Mouse (Mus musculus): ENCODE measurements around the gene B830017H08Rik. TPM values are rescaled to one million over a fixed set of nuclear protein-coding genes. Genes with fewer than 3 reads are reported as not detected.

The B830017H08Rik gene
- polyA plus RNA-seq, 1 experiment from 2014 or later: not detected

- H3K27me3 ChIP-seq (ENCODE audit: control insufficient read depth, insufficient read depth, low read depth, low read length): peaks cover 33% of the 10 kb centered on the region
- H3K36me3 ChIP-seq (ENCODE audit: control insufficient read depth, insufficient read depth, low read length): peaks cover 19% of the 10 kb centered on the region
- no peak for ATAC-seq (ENCODE audit: low read depth)
- H3K9me3 ChIP-seq (ENCODE audit: control insufficient read depth, low read length): no peaks in the 10 kb centered on the region
- H3K4me3 ChIP-seq (ENCODE audit: low read length): no peak within 1 kb of the TSS
- H3K27ac ChIP-seq (ENCODE audit: low read length): no peak within 1 kb of the TSS
- no peak within 1 kb of the TSS for H3K4me2 ChIP-seq (ENCODE audit: low read depth, low read length)
- H3K9ac ChIP-seq (ENCODE audit: low read length): no peak within 1 kb of the TSS
- peaks cover 5% of the 10 kb centered on the region for H3K4me1 ChIP-seq (replicated peaks; ENCODE audit: control insufficient read depth, insufficient read depth, low read length)
- 67% methylated on average over 6 of the region's 6 CpGs for WGBS
Measured at GRCm38 (mm10) chr16:17838051-17838450, 5.1 kb downstream of the B830017H08Rik start, which contains the start of gene Car15. Gene Car15 (minus strand): TSS chr16:17838364.

- ATAC-seq (ENCODE audit: low read depth): no peak
- peaks cover 36% of the 10 kb centered on the region for H3K36me3 ChIP-seq (ENCODE audit: control insufficient read depth, insufficient read depth, low read length)
- no peak overlapping the region for H3K4me2 ChIP-seq (ENCODE audit: low read depth, low read length)
- no peaks in the 10 kb centered on the region for H3K4me1 ChIP-seq (replicated peaks; ENCODE audit: control insufficient read depth, insufficient read depth, low read length)
- no peak overlapping the region for H3K9ac ChIP-seq (ENCODE audit: low read length)
- H3K27ac ChIP-seq (ENCODE audit: low read length): no peak overlapping the region
- WGBS: 78% methylated on average over 4 of the region's 4 CpGs
- H3K4me3 ChIP-seq (ENCODE audit: low read length): no peak overlapping the region
- no peaks in the 10 kb centered on the region for H3K9me3 ChIP-seq (ENCODE audit: control insufficient read depth, low read length)
- H3K27me3 ChIP-seq (ENCODE audit: control insufficient read depth, insufficient read depth, low read depth, low read length): peaks cover 14% of the 10 kb centered on the region
Measured at GRCm38 (mm10) chr16:17839976-17840375, 7.1 kb downstream of the B830017H08Rik start.

- WGBS: 94% methylated on average over 7 of the region's 7 CpGs
- no peak for ATAC-seq (ENCODE audit: low read depth)
- no peak overlapping the region for H3K4me2 ChIP-seq (ENCODE audit: low read depth, low read length)
- H3K4me3 ChIP-seq (ENCODE audit: low read length): no peak overlapping the region
- H3K36me3 ChIP-seq (ENCODE audit: control insufficient read depth, insufficient read depth, low read length): peaks cover 48% of the 10 kb centered on the region
- no peak overlapping the region for H3K27ac ChIP-seq (ENCODE audit: low read length)
- no peaks in the 10 kb centered on the region for H3K27me3 ChIP-seq (ENCODE audit: control insufficient read depth, insufficient read depth, low read depth, low read length)
- no peak overlapping the region for H3K9ac ChIP-seq (ENCODE audit: low read length)
- no peaks in the 10 kb centered on the region for H3K4me1 ChIP-seq (replicated peaks; ENCODE audit: control insufficient read depth, insufficient read depth, low read length)
- no peaks in the 10 kb centered on the region for H3K9me3 ChIP-seq (ENCODE audit: control insufficient read depth, low read length)
Measured at GRCm38 (mm10) chr16:17842437-17842836, 9.5 kb downstream of the B830017H08Rik start.

GRCm38 (mm10) chr16:17843701-17844365, 10.9 kb downstream of the B830017H08Rik start:
- 86% methylated on average over 10 of the region's 10 CpGs for WGBS
- H3K27ac ChIP-seq (ENCODE audit: low read length): no peak overlapping the region
- H3K9ac ChIP-seq (ENCODE audit: low read length): no peak overlapping the region
- H3K36me3 ChIP-seq (ENCODE audit: control insufficient read depth, insufficient read depth, low read length): peaks cover 56% of the 10 kb centered on the region
- H3K9me3 ChIP-seq (ENCODE audit: control insufficient read depth, low read length): no peaks in the 10 kb centered on the region
- H3K4me3 ChIP-seq (ENCODE audit: low read length): no peak overlapping the region
- H3K4me2 ChIP-seq (ENCODE audit: low read depth, low read length): no peak overlapping the region
- no peak for ATAC-seq (ENCODE audit: low read depth)
- H3K27me3 ChIP-seq (ENCODE audit: control insufficient read depth, insufficient read depth, low read depth, low read length): no peaks in the 10 kb centered on the region
- H3K4me1 ChIP-seq (replicated peaks; ENCODE audit: control insufficient read depth, insufficient read depth, low read length): no peaks in the 10 kb centered on the region

GRCm38 (mm10) chr16:17848431-17848830, 15.5 kb downstream of the B830017H08Rik start:
- peaks cover 45% of the 10 kb centered on the region for H3K36me3 ChIP-seq (ENCODE audit: control insufficient read depth, insufficient read depth, low read length)
- ATAC-seq (ENCODE audit: low read depth): no peak

GRCm38 (mm10) chr16:17848928-17849327, 16.0 kb downstream of the B830017H08Rik start:
- 26% methylated on average over 1 of the region's 1 CpGs for WGBS
- Histone ChIP-seq H3K4me2 (ENCODE audit: low read depth, low read length) (no peak overlapping the region), H3K27ac (ENCODE audit: low read length) (no peak overlapping the region), H3K27me3 (ENCODE audit: control insufficient read depth, insufficient read depth, low read depth, low read length) (no peaks in the 10 kb centered on the region), H3K4me3 (ENCODE audit: low read length) (no peak overlapping the region), H3K9ac (ENCODE audit: low read length) (no peak overlapping the region), H3K36me3 (ENCODE audit: control insufficient read depth, insufficient read depth, low read length) (peaks cover 41% of the 10 kb centered on the region), H3K9me3 (ENCODE audit: control insufficient read depth, low read length) (no peaks in the 10 kb centered on the region), H3K4me1 (replicated peaks; ENCODE audit: control insufficient read depth, insufficient read depth, low read length) (no peaks in the 10 kb centered on the region)
- no peak for ATAC-seq (ENCODE audit: low read depth)

More at GRCm38 (mm10) chr16:17848431-17848830, 15.5 kb downstream of the B830017H08Rik start:
- Histone ChIP-seq H3K4me3 (ENCODE audit: low read length) (no peak overlapping the region), H3K27me3 (ENCODE audit: control insufficient read depth, insufficient read depth, low read depth, low read length) (no peaks in the 10 kb centered on the region), H3K27ac (ENCODE audit: low read length) (no peak overlapping the region), H3K9me3 (ENCODE audit: control insufficient read depth, low read length) (no peaks in the 10 kb centered on the region), H3K4me2 (ENCODE audit: low read depth, low read length) (no peak overlapping the region), H3K9ac (ENCODE audit: low read length) (no peak overlapping the region), H3K4me1 (replicated peaks; ENCODE audit: control insufficient read depth, insufficient read depth, low read length) (no peaks in the 10 kb centered on the region)
- 93% methylated on average over 6 of the region's 6 CpGs for WGBS

- Histone ChIP-seq H3K27ac (ENCODE audit: low read length) (no peak overlapping the region), H3K4me1 (replicated peaks; ENCODE audit: control insufficient read depth, insufficient read depth, low read length) (no peaks in the 10 kb centered on the region), H3K9ac (ENCODE audit: low read length) (no peak overlapping the region), H3K4me3 (ENCODE audit: low read length) (no peak overlapping the region), H3K36me3 (ENCODE audit: control insufficient read depth, insufficient read depth, low read length) (peaks cover 41% of the 10 kb centered on the region), H3K9me3 (ENCODE audit: control insufficient read depth, low read length) (no peaks in the 10 kb centered on the region), H3K4me2 (ENCODE audit: low read depth, low read length) (no peak overlapping the region), H3K27me3 (ENCODE audit: control insufficient read depth, insufficient read depth, low read depth, low read length) (no peaks in the 10 kb centered on the region)
- no peak for ATAC-seq (ENCODE audit: low read depth)
- 78% methylated on average over 6 of the region's 6 CpGs for WGBS
Measured at GRCm38 (mm10) chr16:17849486-17849885, 16.6 kb downstream of the B830017H08Rik start.

GRCm38 (mm10) chr16:17851331-17851730, 18.4 kb downstream of the B830017H08Rik start:
- Histone ChIP-seq H3K4me3 (ENCODE audit: low read length) (no peak overlapping the region), H3K4me2 (ENCODE audit: low read depth, low read length) (no peak overlapping the region), H3K27ac (ENCODE audit: low read length) (no peak overlapping the region), H3K4me1 (replicated peaks; ENCODE audit: control insufficient read depth, insufficient read depth, low read length) (no peaks in the 10 kb centered on the region), H3K9ac (ENCODE audit: low read length) (no peak overlapping the region), H3K36me3 (ENCODE audit: control insufficient read depth, insufficient read depth, low read length) (peaks cover 35% of the 10 kb centered on the region), H3K9me3 (ENCODE audit: control insufficient read depth, low read length) (no peaks in the 10 kb centered on the region), H3K27me3 (ENCODE audit: control insufficient read depth, insufficient read depth, low read depth, low read length) (no peaks in the 10 kb centered on the region)
- WGBS: 97% methylated on average over 5 of the region's 5 CpGs
- ATAC-seq (ENCODE audit: low read depth): no peak

- Histone ChIP-seq H3K9me3 (ENCODE audit: control insufficient read depth, low read length) (no peaks in the 10 kb centered on the region), H3K4me2 (ENCODE audit: low read depth, low read length) (no peak overlapping the region), H3K4me3 (ENCODE audit: low read length) (no peak overlapping the region), H3K9ac (ENCODE audit: low read length) (no peak overlapping the region), H3K27me3 (ENCODE audit: control insufficient read depth, insufficient read depth, low read depth, low read length) (no peaks in the 10 kb centered on the region), H3K36me3 (ENCODE audit: control insufficient read depth, insufficient read depth, low read length) (peaks cover 40% of the 10 kb centered on the region), H3K27ac (ENCODE audit: low read length) (no peak overlapping the region), H3K4me1 (replicated peaks; ENCODE audit: control insufficient read depth, insufficient read depth, low read length) (no peaks in the 10 kb centered on the region)
- 93% methylated on average over 1 of the region's 1 CpGs for WGBS
- ATAC-seq (ENCODE audit: low read depth): no peak
Measured at GRCm38 (mm10) chr16:17851860-17852259, 18.9 kb downstream of the B830017H08Rik start.
